Mouse (Mus musculus) olfactory bulb, adult 2 months (tissue): ENCODE data around the gene Retsat. TPM values are rescaled to one million over a fixed set of nuclear protein-coding genes. Genes with fewer than 3 reads are reported as not detected.

Experiments used
- H3K27ac ChIP-seq: fragments of 200-500 bp; 2 replicates; pipeline ENCODE4 v1.5.1; 2012; ENCODE audit warnings: low read depth, low read length; ENCODE audit not compliant: insufficient read depth
- H3K4me1 ChIP-seq: fragments of 200-500 bp; 2 replicates; pipeline ENCODE4 v1.6.1; 2012; ENCODE audit warnings: low read length; ENCODE audit not compliant: control insufficient read depth, insufficient read depth
- H3K4me3 ChIP-seq: fragments of 200-500 bp; 2 replicates; pipeline ENCODE4 v1.5.1; 2012; ENCODE audit warnings: mild to moderate bottlenecking, low read depth, low read length, moderate library complexity; ENCODE audit not compliant: insufficient read depth
- CTCF ChIP-seq: fragments of 200-500 bp; IDR thresholded peaks from 2 replicates; pipeline ENCODE4 v1.5.1; 2012; ENCODE audit warnings: low read depth, mild to moderate bottlenecking, low read length, moderate library complexity; ENCODE audit not compliant: insufficient read depth
- POLR2A ChIP-seq: fragments of 200-500 bp; IDR thresholded peaks from 2 replicates; pipeline ENCODE4 v1.6.1; 2012; ENCODE audit warnings: mild to moderate bottlenecking, low read depth, low read length, moderate library complexity; ENCODE audit not compliant: insufficient read depth
- WGBS: fragments of 180-500 bp; shearing (Covaris S2); methylation state at CpG from one replicate; pipeline ENCODE4 v1.1.7; 2018; 5-methylcytosine and 5-hydroxymethylcytosine counted together
- polyA plus RNA-seq: library from polyadenylated mRNA; stranded (reverse); fragments of >200 nt; gene quantifications from 2 replicates; pipeline ENCODE4 v1.2.4, GENCODE M21; 2012; ENCODE audit warnings: low replicate concordance; ENCODE audit not compliant: missing spikeins, insufficient read depth, insufficient read length

The Retsat gene
- polyA plus RNA-seq, 1 experiment, result not detected

DNA sequence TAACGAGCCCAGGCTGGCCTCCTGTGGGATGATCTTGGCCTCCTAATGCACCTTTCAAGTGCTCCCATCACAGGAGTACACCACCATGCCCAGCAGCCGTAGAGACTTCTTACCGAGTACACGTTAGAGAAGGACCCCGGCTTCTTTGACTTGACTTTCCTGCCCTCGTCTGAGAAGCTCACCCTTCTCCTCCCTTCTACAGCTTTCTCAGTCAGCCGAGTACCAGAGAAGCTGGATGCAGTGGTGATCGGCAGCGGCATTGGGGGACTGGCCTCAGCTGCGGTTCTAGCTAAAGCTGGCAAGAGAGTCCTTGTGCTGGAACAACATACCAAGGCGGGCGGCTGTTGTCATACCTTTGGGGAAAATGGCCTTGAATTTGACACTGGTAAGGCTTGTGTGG lies 2.5 kb downstream of the Retsat start:
- H3K4me1 ChIP-seq, result peaks cover 5% of the 10 kb centered on the region
- no peak overlapping the region for H3K27ac ChIP-seq
- no peak for TF ChIP-seq POLR2A
- no peak for TF ChIP-seq CTCF
- no peak overlapping the region for H3K4me3 ChIP-seq
- WGBS, result 86% methylated on average over 12 of the region's 12 CpGs

- 38% methylated on average over 1 of the region's 1 CpGs for WGBS
- Histone ChIP-seq H3K27ac (no peak overlapping the region), H3K4me1 (peaks cover 5% of the 10 kb centered on the region), H3K4me3 (no peak overlapping the region)
- no peak for TF ChIP-seq POLR2A
- 0 out of 2 replicates have a peak, but pooled peaks have one; percentile 37 for TF ChIP-seq CTCF
Measured at GRCm38 (mm10) chr6:72601732-72602131, 3.5 kb downstream of the Retsat start.

DNA sequence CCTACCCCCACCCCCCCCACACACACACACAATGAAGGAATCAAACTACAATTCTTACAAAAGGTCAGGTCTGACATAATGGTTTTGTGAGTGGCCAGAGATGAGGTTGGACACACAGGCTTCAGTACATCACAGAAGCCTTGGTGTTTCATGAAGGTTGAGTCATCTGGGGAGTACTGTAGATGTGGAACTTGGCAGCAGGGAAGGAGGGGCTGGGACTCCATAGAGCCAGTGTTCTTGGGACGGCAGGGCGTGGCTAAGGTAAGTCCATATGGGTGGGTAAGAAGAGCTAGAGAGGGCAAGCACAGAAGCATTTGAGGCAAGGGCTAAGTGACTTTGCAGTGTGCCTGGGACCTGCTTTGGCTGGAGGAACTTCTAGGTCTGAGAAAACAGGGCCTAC lies 5.8 kb downstream of the Retsat start:
- H3K4me1 ChIP-seq, result no peaks in the 10 kb centered on the region; the same call in 1 of the 2 replicates
- H3K27ac ChIP-seq, result no peak overlapping the region
- TF ChIP-seq CTCF (no peak), POLR2A (no peak)
- no peak overlapping the region for H3K4me3 ChIP-seq
- WGBS, result 91% methylated on average over 2 of the region's 2 CpGs

GRCm38 (mm10) chr6:72607060-72607459 lies 8.8 kb downstream of the Retsat start:
- no peak for TF ChIP-seq CTCF
- no peak for TF ChIP-seq POLR2A
- H3K27ac ChIP-seq, result no peak overlapping the region
- 82% methylated on average over 4 of the region's 4 CpGs for WGBS
- H3K4me3 ChIP-seq, result no peak overlapping the region
- no peaks in the 10 kb centered on the region for H3K4me1 ChIP-seq

DNA sequence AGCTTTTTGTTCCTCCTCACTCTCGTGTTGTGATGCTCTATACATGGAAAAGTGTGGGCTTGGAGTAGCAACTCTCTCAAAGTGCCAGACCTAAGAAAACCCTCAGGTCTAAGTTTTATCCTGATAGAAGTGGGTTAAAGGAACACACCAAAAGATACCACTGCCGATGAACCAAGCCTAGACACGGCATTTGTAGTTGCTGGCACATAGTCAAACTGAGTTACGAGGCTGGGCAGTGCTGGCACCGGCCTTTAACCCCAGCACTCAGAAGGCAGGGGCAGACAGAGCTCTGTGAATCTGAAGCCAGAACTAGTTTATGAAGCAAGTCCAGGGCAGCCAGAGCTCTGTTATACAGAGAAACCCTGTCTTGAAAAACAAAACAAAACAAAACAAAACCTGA lies 9.4 kb downstream of the Retsat start:
- TF ChIP-seq CTCF (no peak), POLR2A (no peak)
- H3K4me1 ChIP-seq, result no peaks in the 10 kb centered on the region
- no peak overlapping the region for H3K4me3 ChIP-seq
- no peak overlapping the region for H3K27ac ChIP-seq
- 59% methylated on average over 5 of the region's 5 CpGs for WGBS

DNA sequence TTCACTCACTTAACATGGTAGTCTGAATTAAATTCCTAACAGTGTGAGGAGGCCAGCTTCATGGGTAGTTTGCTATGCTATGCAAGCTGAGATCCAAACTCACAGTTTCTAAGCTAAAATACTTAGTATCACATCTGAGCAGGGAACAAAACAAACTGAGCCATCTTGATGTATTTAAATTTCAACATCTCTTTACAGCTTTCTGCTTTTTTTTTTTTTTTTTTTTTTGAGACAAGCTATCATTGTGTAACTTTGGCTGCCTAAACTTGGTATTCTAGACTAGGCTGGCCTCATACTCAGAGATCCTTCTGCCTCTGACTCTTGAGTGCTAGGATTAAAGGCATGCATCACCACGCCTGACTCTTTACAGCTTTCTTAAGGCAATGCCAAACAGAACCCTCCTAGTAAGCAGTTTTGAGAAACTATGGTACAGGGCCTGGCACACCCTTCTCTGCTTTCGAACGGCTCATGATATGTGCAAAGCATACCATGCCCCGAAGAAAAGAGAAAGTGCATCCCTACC lies 10.4 kb downstream of the Retsat start:
- Histone ChIP-seq H3K4me3 (no peak overlapping the region), H3K4me1 (no peaks in the 10 kb centered on the region), H3K27ac (no peak overlapping the region)
- TF ChIP-seq POLR2A (no peak), CTCF (no peak)
- 87% methylated on average over 4 of the region's 4 CpGs for WGBS

GRCm38 (mm10) chr6:72610261-72610660 lies 12.0 kb downstream of the Retsat start:
- H3K4me1 ChIP-seq, result no peaks in the 10 kb centered on the region; the same call in 1 of the 2 replicates
- TF ChIP-seq POLR2A (no peak), CTCF (no peak)
- no peak overlapping the region for H3K4me3 ChIP-seq
- no peak overlapping the region for H3K27ac ChIP-seq
- 65% methylated on average over 4 of the region's 4 CpGs for WGBS

GRCm38 (mm10) chr6:72615151-72615550 lies 16.9 kb downstream of the Retsat start:
- 57% methylated on average over 2 of the region's 2 CpGs for WGBS
- H3K4me3 ChIP-seq, result no peak overlapping the region

GRCm38 (mm10) chr6:72615561-72616375 lies 17.5 kb downstream of the Retsat start:
- TF ChIP-seq POLR2A (no peak), CTCF (no peak)
- 20% methylated on average over 25 of the region's 25 CpGs for WGBS
- H3K4me1 ChIP-seq, result peaks cover 5% of the 10 kb centered on the region; the same call in 1 of the 2 replicates
- H3K4me3 ChIP-seq, result peak overlapping the region; percentile 82
- no peak overlapping the region for H3K27ac ChIP-seq

More at GRCm38 (mm10) chr6:72615151-72615550, 16.9 kb downstream of the Retsat start:
- TF ChIP-seq POLR2A, result no peak
- no peak for TF ChIP-seq CTCF
- no peak overlapping the region for H3K27ac ChIP-seq
- H3K4me1 ChIP-seq, result peaks cover 5% of the 10 kb centered on the region; the same call in 1 of the 2 replicates
